Mouse (Mus musculus) heart, embryonic 11.5 days (tissue): Measurements from ENCODE around the gene Baz2a. TPM values are rescaled to one million over a fixed set of nuclear protein-coding genes. Genes with fewer than 3 reads are reported as not detected.
"Not testable (repeated sequence)": the region's sequence is repeated elsewhere in the genome, so short reads cannot be mapped to it uniquely, and the experiment has no call there.

Experiments
- ATAC-seq: fragments of 200-750 bp; cut with Nextera tagmentation; replicated peaks from 2 replicates; pipeline ENCODE4 v1.8.0; 2017; ENCODE audit warnings: moderate library complexity; ENCODE audit not compliant: insufficient number of reproducible peaks, low FRiP score, low TSS enrichment
- H3K27ac ChIP-seq: fragments of 300-500 bp; sonication (generic); 2 replicates; pipeline ENCODE4 v1.5.1; 2014; ENCODE audit warnings: mild to moderate bottlenecking, low read depth, low read length
- H3K27me3 ChIP-seq: fragments of 300-500 bp; sonication (generic); 2 replicates; pipeline ENCODE4 v1.6.1; 2014; ENCODE audit warnings: mild to moderate bottlenecking, low read length, mixed read lengths; ENCODE audit not compliant: control insufficient read depth, insufficient read depth
- H3K36me3 ChIP-seq: fragments of 300-500 bp; sonication (generic); 2 replicates; pipeline ENCODE4 v1.6.1; 2014; ENCODE audit warnings: mild to moderate bottlenecking, low read length, moderate library complexity, mixed read lengths; ENCODE audit not compliant: control insufficient read depth, insufficient read depth
- H3K4me1 ChIP-seq: fragments of 300-500 bp; sonication (generic); 2 replicates; pipeline ENCODE4 v1.6.1; 2014; ENCODE audit warnings: low read length; ENCODE audit not compliant: control insufficient read depth, insufficient read depth
- H3K4me2 ChIP-seq: fragments of 300-500 bp; sonication (generic); 2 replicates; pipeline ENCODE4 v1.6.1; 2014; ENCODE audit warnings: mild to moderate bottlenecking, moderate library complexity
- H3K4me3 ChIP-seq: fragments of 300-500 bp; sonication (generic); 2 replicates; pipeline ENCODE4 v1.5.1; 2014; ENCODE audit warnings: low read depth, low read length
- H3K9ac ChIP-seq: fragments of 300-500 bp; sonication (generic); 2 replicates; pipeline ENCODE4 v1.6.1; 2014; ENCODE audit warnings: mild to moderate bottlenecking, low read depth, low read length, moderate library complexity
- H3K9me3 ChIP-seq: fragments of 300-500 bp; sonication (generic); replicated peaks from 2 replicates; pipeline ENCODE4 v1.6.1; 2016; ENCODE audit warnings: low read length; ENCODE audit not compliant: control insufficient read depth
- WGBS: fragments of 180-500 bp; shearing (Covaris S2); extraction: QIAGEN DNeasy Blood & Tissue Kit; methylation state at CpG from one replicate; pipeline ENCODE4 v1.1.7; 2014; ENCODE audit not compliant: insufficient replicate concordance; 5-methylcytosine and 5-hydroxymethylcytosine counted together
- polyA plus RNA-seq: library from polyadenylated mRNA; unstranded; fragments of >200 nt; fragmentation: Nextera tagmentation; extraction: Ambion mirVana; gene quantifications from 2 replicates; pipeline ENCODE4 v1.2.1, GENCODE M21; 2014

Baz2a gene
- polyA plus RNA-seq, 1 experiment from 2014 or later: 21.7 TPM

DNA sequence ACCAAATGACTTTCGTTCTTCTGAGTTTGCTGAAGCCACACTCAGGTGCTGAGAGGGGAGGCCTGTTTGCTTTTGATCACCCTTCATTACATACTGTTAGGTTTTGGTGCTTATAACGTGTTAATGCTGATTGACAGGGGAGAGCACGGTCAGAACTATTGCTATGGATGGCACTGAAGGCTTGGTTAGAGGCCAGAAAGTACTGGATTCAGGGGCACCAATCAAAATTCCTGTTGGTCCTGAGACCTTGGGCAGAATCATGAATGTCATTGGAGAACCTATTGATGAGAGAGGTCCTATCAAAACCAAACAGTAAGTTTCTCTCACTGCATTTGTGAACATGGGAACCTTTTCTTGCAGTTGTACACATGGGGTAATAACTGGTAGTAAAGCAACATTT lies 7.2 kb upstream of the Baz2a start:
- H3K36me3 ChIP-seq: peaks cover 36% of the 10 kb centered on the region

GRCm38 (mm10) chr10:128086391-128086790 lies 5.0 kb upstream of the Baz2a start:
- no peak for ATAC-seq
- no peaks in the 10 kb centered on the region for H3K27me3 ChIP-seq
- WGBS: 77% methylated on average over 6 of the region's 6 CpGs
- H3K4me1 ChIP-seq: peaks cover 12% of the 10 kb centered on the region
- no peak overlapping the region for H3K4me2 ChIP-seq
- peaks cover 45% of the 10 kb centered on the region for H3K36me3 ChIP-seq
- no peak overlapping the region for H3K9ac ChIP-seq
- no peaks in the 10 kb centered on the region for H3K9me3 ChIP-seq
- no peak overlapping the region for H3K4me3 ChIP-seq
- no peak overlapping the region for H3K27ac ChIP-seq

More for the DNA sequence above, 7.2 kb upstream of the Baz2a start:
- Histone ChIP-seq H3K9ac (peak overlapping the region; percentile 98), H3K4me2 (peak overlapping the region; percentile 96), H3K27ac (peak overlapping the region; percentile 83), H3K9me3 (no peaks in the 10 kb centered on the region), H3K4me1 (peaks cover 7% of the 10 kb centered on the region; the same call in 1 of the 2 replicates), H3K4me3 (peak overlapping the region; percentile 98), H3K27me3 (no peaks in the 10 kb centered on the region)
- ATAC-seq: no peak
- 0% methylated on average over 3 of the region's 3 CpGs for WGBS

- Histone ChIP-seq H3K36me3 (peaks cover 45% of the 10 kb centered on the region), H3K4me1 (peaks cover 17% of the 10 kb centered on the region)
- WGBS: 75% methylated on average over 2 of the region's 2 CpGs
- not testable (repeated sequence) for H3K4me2 ChIP-seq, H3K9ac ChIP-seq, ATAC-seq, H3K27me3 ChIP-seq, H3K27ac ChIP-seq, H3K9me3 ChIP-seq, H3K4me3 ChIP-seq
Measured at GRCm38 (mm10) chr10:128087216-128087615, 4.2 kb upstream of the Baz2a start.

- ATAC-seq: no peak
- no peak overlapping the region for H3K27ac ChIP-seq
- peaks cover 45% of the 10 kb centered on the region for H3K36me3 ChIP-seq
- no peaks in the 10 kb centered on the region for H3K9me3 ChIP-seq
- 93% methylated on average over 5 of the region's 5 CpGs for WGBS
- H3K4me1 ChIP-seq: peaks cover 17% of the 10 kb centered on the region
- no peak overlapping the region for H3K4me3 ChIP-seq
- H3K9ac ChIP-seq: no peak overlapping the region
- H3K27me3 ChIP-seq: no peaks in the 10 kb centered on the region
- no peak overlapping the region for H3K4me2 ChIP-seq
Measured at GRCm38 (mm10) chr10:128088181-128088580, 3.2 kb upstream of the Baz2a start.

GRCm38 (mm10) chr10:128089842-128090241 lies 1.5 kb upstream of the Baz2a start:
- Histone ChIP-seq H3K9me3 (no peaks in the 10 kb centered on the region), H3K9ac (no peak overlapping the region)

GRCm38 (mm10) chr10:128090651-128091563 lies 470 bp upstream of the Baz2a start:
- Histone ChIP-seq H3K4me2 (peak overlapping the region; percentile 95), H3K9me3 (no peaks in the 10 kb centered on the region), H3K9ac (peak overlapping the region; percentile 90), H3K36me3 (peaks cover 34% of the 10 kb centered on the region), H3K27ac (peak overlapping the region; percentile 97), H3K4me1 (peaks cover 29% of the 10 kb centered on the region), H3K27me3 (no peaks in the 10 kb centered on the region), H3K4me3 (peak overlapping the region; percentile 90)
- peak; percentile 27 for ATAC-seq
- 8% methylated on average over 14 of the region's 14 CpGs for WGBS

More at GRCm38 (mm10) chr10:128089842-128090241, 1.5 kb upstream of the Baz2a start:
- peak overlapping the region; percentile 16; the same call in 1 of the 2 replicates for H3K27ac ChIP-seq
- ATAC-seq: no peak
- H3K36me3 ChIP-seq: peaks cover 44% of the 10 kb centered on the region
- H3K4me1 ChIP-seq: peaks cover 30% of the 10 kb centered on the region
- 30% methylated on average over 5 of the region's 5 CpGs for WGBS
- H3K4me2 ChIP-seq: no peak overlapping the region
- no peaks in the 10 kb centered on the region for H3K27me3 ChIP-seq
- H3K4me3 ChIP-seq: no peak overlapping the region

- Histone ChIP-seq H3K9me3 (no peaks in the 10 kb centered on the region), H3K4me2 (peak overlapping the region; percentile 95), H3K27me3 (no peaks in the 10 kb centered on the region), H3K27ac (peak overlapping the region; percentile 97), H3K4me3 (peak overlapping the region; percentile 90), H3K4me1 (peaks cover 33% of the 10 kb centered on the region), H3K36me3 (peaks cover 18% of the 10 kb centered on the region), H3K9ac (peak overlapping the region; percentile 90)
- WGBS: 1% methylated on average over 82 of the region's 88 CpGs
- peak; percentile 47 for ATAC-seq
Measured at GRCm38 (mm10) chr10:128092506-128093495, 1.4 kb downstream of the Baz2a start.
